Mouse (Mus musculus) CD4-positive naive resting alpha-beta T cell, adult 57 days (primary cell): ENCODE results near the gene Olfr173. TPM values are rescaled to one million over a fixed set of nuclear protein-coding genes. Genes with fewer than 3 reads are reported as not detected.

Source experiments
- total RNA-seq: library from RNA; stranded (reverse); gene quantifications from one replicate; pipeline ENCODE4 v1.2.4, GENCODE M21; 2023

The Olfr173 gene
- not detected for total RNA-seq

GRCm38 (mm10) chr16:58800168-58800567 lies at the start of gene Olfr173:
Gene Olfr173 (minus strand): TSS chr16:58800268.

GRCm38 (mm10) chr16:58826732-58827319 lies 26.8 kb upstream of the Olfr173 start, which contains the start of gene Olfr175-ps1:
Gene Olfr175-ps1 (minus strand): TSS chr16:58826782.

GRCm38 (mm10) chr16:58763076-58763475 lies 37.0 kb downstream of the Olfr173 start, which contains the start of gene Olfr172:
Gene Olfr172 (minus strand): TSS chr16:58763176.

Other genes starting within 250 kb of the Olfr173 start
- gene Gm813, start 183.3 kb downstream of the Olfr173 start, total RNA-seq = not detected
- not detected for gene E330017A01Rik, start 161.5 kb downstream of the Olfr173 start, total RNA-seq
- gene Cpox, start 130.0 kb downstream of the Olfr173 start, total RNA-seq = 11.1 TPM
- gene Gpr15, start 81.2 kb downstream of the Olfr173 start, total RNA-seq = not detected
- gene Cldnd1, start 72.4 kb downstream of the Olfr173 start, total RNA-seq = 42.3 TPM
- not detected for gene Olfr172, start 37.1 kb downstream of the Olfr173 start, total RNA-seq
- gene Olfr175-ps1, start 26.5 kb upstream of the Olfr173 start, total RNA-seq = not detected
- gene Olfr177, start 74.5 kb upstream of the Olfr173 start, total RNA-seq = not detected
- gene Olfr178, start 91.8 kb upstream of the Olfr173 start, total RNA-seq = not detected
- not detected for gene Olfr181, start 128.5 kb upstream of the Olfr173 start, total RNA-seq
- not detected for gene Olfr180, start 129.1 kb upstream of the Olfr173 start, total RNA-seq
- gene Olfr183, start 195.1 kb upstream of the Olfr173 start, total RNA-seq = not detected
- not detected for gene Olfr186, start 230.0 kb upstream of the Olfr173 start, total RNA-seq
- not detected for gene Olfr187, start 239.5 kb upstream of the Olfr173 start, total RNA-seq